Mouse (Mus musculus) spleen, adult 2 months (tissue): Measurements from ENCODE around the gene Zfyve28.

ENCODE experiments used
- CTCF ChIP-seq: fragments of 200-500 bp; IDR thresholded peaks from 2 replicates; pipeline ENCODE4 v1.5.1; 2011; ENCODE audit warnings: mild to moderate bottlenecking, inconsistent platforms; ENCODE audit not compliant: insufficient read depth, insufficient read length, insufficient replicate concordance; ENCODE audit errors: extremely low read depth
- POLR2A ChIP-seq: fragments of 200-500 bp; IDR thresholded peaks from 2 replicates; pipeline ENCODE4 v1.6.1; 2011; ENCODE audit warnings: low read depth, low read length, inconsistent platforms

GRCm38 (mm10) chr5:34148476-34148875 is 139.8 kb downstream of the Zfyve28 start:
- TF ChIP-seq CTCF: no peak
- no peak for TF ChIP-seq POLR2A
